Mouse (Mus musculus) heart, adult 11 months (tissue): ENCODE measurements around the gene Cox6a1.

Experiments
- DNase-seq: peaks from one replicate; pipeline ENCODE4 v3.0.0; 2022

The Cox6a1 gene

GRCm38 (mm10) chr5:115300035-115300744, 48.6 kb downstream of the Cox6a1 start:
- DNase-seq = peak; percentile 98

- DNase-seq = no peak
Measured at GRCm38 (mm10) chr5:115296347-115296746, 52.4 kb downstream of the Cox6a1 start.
